Mouse (Mus musculus): ENCODE results near the gene Clca4b.
"Not testable (repeated sequence)": the region's sequence is repeated elsewhere in the genome, so short reads cannot be mapped to it uniquely, and the experiment has no call there.

Gene Clca4b

DNA sequence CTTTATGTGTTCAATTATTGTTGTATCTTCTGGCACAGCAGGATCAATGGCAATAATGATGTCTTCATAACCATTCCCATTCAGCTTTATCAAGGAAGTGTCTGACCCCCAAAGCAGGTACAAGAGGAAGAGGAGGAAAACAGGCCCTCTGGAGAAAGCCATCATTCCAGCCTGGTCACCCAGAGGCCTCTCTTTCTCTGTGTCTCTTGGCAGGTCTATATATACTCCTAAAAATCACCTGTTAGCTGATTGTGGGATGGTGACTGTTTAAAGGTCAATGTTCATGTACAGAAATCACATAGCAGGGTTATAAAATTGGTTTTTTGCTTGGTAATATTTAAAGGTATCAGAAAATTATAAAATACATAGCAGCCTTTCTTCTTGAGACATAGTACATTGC, at the start of gene Clca4b:
Gene Clca4b, minus strand, starts transcription at position 195 of the 400 bp plus-strand sequence.
- no peak for DNase-seq (ENCODE audit: low spot score)

GRCm38 (mm10) chr3:144980551-144980950, 48.2 kb upstream of the Clca4b start:
- DNase-seq (ENCODE audit: low spot score), result no peak

DNA sequence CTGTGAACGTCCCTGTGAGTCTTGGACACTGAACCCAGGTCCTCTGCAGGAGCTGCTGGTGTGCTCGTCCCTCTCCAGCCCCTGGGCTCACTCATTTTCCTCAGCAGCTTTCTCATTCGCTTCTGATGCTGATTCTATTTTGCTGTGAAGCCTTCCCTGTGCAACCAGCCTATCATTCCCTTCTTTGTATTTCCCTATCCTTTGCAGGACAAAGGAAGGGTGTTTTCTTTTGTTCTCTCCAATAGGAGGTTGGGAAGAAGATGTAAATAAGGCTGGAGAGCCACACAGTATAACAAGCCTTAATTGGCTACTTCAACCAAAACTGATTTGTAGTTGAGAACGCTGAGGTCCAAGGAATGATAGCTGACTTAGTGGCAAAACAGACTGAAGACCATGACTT, 45.3 kb upstream of the Clca4b start:
- no peak for DNase-seq (ENCODE audit: low spot score)

DNA sequence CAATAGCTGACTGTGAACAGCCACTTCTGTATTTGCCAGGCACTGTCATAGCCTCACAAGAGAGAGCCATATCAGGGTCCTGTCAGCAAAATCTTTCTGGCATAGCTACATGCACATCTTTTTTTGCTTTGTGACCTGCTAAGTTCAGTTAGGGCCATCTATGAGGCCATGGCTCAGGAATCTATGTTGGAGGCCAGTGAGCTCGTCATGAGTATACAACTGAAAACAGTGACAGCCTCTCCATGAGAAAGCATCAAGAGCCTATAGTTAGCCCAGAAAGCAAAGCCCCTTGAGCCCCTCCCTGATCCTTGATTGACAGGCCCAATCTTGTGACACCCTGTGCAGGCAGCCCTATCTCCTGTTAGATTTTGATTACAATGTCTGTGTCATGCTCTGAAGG, 43.8 kb upstream of the Clca4b start:
- DNase-seq (ENCODE audit: low spot score), result no peak

GRCm38 (mm10) chr3:144974945-144975344, 42.6 kb upstream of the Clca4b start, which contains the start of gene Clca4a:
Clca4a (minus strand) TSS chr3:144975045.
- DNase-seq (ENCODE audit: low spot score), result no peak

- DNase-seq (ENCODE audit: low spot score), result no peak
These were observed 39.4 kb upstream of the Clca4b start for GRCm38 (mm10) chr3:144971553-144972270.

- no peak for DNase-seq (ENCODE audit: low spot score)
These were observed 37.4 kb upstream of the Clca4b start for GRCm38 (mm10) chr3:144969755-144970154.

DNA sequence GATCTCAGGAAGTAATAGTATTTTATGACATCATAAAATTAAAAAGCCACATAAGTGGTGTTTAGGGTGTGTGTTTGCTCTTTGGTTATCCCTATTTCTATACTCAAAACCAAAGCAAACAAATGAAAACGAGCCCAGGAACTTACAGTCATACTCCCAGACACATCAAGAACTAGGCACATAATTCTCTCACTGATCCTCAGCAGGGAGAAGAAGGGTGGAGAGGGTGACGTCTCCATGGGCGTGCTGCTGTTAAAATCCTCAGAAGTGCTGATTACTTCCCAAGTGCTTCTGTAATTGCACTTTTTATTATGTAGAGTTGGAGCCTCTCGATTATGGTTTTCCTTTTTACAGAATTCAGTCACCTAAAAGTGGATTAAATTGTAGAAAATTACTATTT, 33.7 kb upstream of the Clca4b start:
- DNase-seq (ENCODE audit: low spot score), result no peak

GRCm38 (mm10) chr3:144950829-144951228, 18.5 kb upstream of the Clca4b start:
- DNase-seq (ENCODE audit: low spot score), result no peak

GRCm38 (mm10) chr3:144947376-144947775, 15.0 kb upstream of the Clca4b start:
- not testable (repeated sequence) for DNase-seq (ENCODE audit: low spot score)

DNA sequence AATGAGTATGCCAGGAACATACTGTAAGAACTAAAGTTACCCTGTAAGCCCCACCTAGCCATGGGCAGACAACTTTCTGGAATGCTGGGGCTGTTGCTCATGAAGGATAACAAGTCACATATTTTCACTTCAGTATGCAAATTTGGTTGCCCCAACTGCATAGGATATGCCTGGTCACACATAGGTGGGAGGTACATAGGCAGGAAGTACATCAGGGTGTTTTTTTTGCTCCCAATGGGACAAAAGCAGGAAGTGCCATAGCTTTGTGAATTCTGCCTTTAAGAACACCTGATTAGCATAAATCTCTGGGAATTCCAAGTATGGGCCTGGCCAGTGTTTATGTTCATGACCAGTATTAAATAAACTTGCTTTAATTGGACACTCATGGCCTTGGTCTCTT, 1.3 kb upstream of the Clca4b start:
- DNase-seq (ENCODE audit: low spot score), result not testable (repeated sequence)

- no peak for DNase-seq (ENCODE audit: low spot score)
These were observed 722 bp upstream of the Clca4b start for GRCm38 (mm10) chr3:144933011-144933491.

DNA sequence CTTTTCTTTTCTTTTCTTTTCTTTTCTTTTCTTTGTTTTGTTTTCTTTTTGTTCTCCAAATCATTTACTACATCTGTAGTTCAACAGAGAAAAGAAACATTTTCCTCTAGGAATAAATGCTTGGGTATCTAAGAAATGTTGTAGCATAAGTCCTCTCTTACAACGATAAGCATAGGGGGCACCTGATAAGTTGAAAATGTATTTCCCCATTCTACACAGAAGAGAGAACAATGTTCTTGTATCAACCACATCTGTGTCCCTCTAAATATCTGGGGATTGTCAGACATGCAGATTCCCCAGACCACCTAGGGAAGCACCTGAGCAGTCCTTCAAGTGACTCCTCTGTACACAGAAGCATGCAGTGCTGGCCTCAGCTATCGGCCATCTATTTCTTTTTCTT, 18.3 kb downstream of the Clca4b start:
- DNase-seq (ENCODE audit: low spot score), result no peak

GRCm38 (mm10) chr3:144897042-144897678, 35.2 kb downstream of the Clca4b start:
- DNase-seq (ENCODE audit: low spot score), result no peak

DNA sequence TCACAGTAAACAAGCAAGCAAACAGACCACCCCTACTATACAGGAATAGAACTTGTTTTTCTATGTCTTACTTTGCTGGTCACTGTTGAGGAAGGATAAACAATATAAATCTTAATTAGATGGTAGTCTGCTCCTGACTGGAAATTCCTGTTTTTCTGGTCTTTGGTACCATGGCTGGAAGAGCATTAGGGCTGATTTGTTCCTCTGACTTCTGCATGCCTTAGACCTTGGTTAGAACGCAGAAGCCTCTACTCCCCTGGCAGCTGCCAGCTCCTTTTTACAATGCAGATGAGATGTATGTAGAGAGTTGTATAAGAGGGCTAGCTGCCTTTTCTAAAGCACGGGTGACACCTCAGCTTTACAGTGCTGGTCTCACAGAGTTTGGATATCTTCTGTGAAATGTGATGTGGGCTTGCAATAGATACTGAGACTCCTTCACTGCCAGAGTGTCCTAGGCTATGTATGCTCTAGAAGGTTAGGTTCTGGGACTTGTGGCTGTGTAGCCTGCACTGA, 42.0 kb downstream of the Clca4b start:
- DNase-seq (ENCODE audit: low spot score), result no peak

- no peak for DNase-seq (ENCODE audit: low spot score)
These were observed 45.4 kb downstream of the Clca4b start for GRCm38 (mm10) chr3:144886957-144887356.

GRCm38 (mm10) chr3:144872012-144872411, 60.3 kb downstream of the Clca4b start:
- not testable (repeated sequence) for DNase-seq (ENCODE audit: low spot score)
